Mouse (Mus musculus) stomach, postnatal 0 days (tissue): ENCODE results near the gene Rrp1b.

ENCODE experiments used
- CTCF ChIP-seq: IDR thresholded peaks from 2 replicates; pipeline ENCODE4 v1.5.1; 2016; ENCODE audit warnings: antibody characterized with exemption, low read depth, mild to moderate bottlenecking, moderate library complexity
- EP300 ChIP-seq: optimal IDR thresholded peaks from 2 replicates; pipeline ENCODE3; 2016; ENCODE audit warnings: antibody characterized with exemption

DNA sequence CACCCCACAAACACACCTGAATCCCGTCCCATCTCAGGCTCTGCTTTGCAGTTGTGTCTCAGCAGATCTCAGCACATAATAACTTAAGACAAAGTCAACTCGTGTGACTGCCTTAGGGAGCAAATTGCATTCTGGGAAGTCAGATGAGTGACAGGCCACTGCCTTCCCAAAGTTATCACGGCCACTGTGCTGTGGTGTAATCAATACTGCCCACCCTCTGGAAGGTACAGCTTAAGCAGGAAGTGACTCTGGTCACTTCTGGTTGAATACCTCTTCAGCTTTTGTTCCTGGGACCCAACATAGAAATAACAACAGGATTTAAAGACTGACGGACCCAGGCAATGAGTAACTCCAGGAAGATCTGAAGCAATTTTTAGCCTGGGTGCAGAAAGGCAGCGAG is 72.0 kb downstream of the Rrp1b start:
- no peak for TF ChIP-seq CTCF
- TF ChIP-seq EP300, result no peak
